Mouse (Mus musculus) embryonic facial prominence, embryonic 11.5 days (tissue): ENCODE measurements around the gene Pan3. TPM values are rescaled to one million over a fixed set of nuclear protein-coding genes. Genes with fewer than 3 reads are reported as not detected.

Experiments
- ATAC-seq: fragments of 200-750 bp; cut with Nextera tagmentation; replicated peaks from 2 replicates; pipeline ENCODE4 v1.8.0; 2017; ENCODE audit warnings: low read depth; ENCODE audit not compliant: insufficient number of reproducible peaks, low FRiP score, low TSS enrichment
- DNase-seq: peaks from one replicate; pipeline ENCODE4 v3.0.0-alpha.2; 2015; ENCODE audit warnings: low spot score
- H3K27ac ChIP-seq: fragments of 300-500 bp; sonication (generic); replicated peaks from 2 replicates; pipeline ENCODE4 v1.5.1; 2014; ENCODE audit warnings: mild to moderate bottlenecking, low read depth, low read length, control low read depth
- H3K27me3 ChIP-seq: fragments of 300-500 bp; sonication (generic); 2 replicates; pipeline ENCODE4 v1.6.1; 2014; ENCODE audit warnings: mild to moderate bottlenecking, low read length, moderate library complexity, mixed read lengths; ENCODE audit not compliant: control insufficient read depth, insufficient read depth
- H3K36me3 ChIP-seq: fragments of 300-500 bp; sonication (generic); replicated peaks from 2 replicates; pipeline ENCODE4 v1.6.1; 2014; ENCODE audit warnings: low read depth, mild to moderate bottlenecking, low read length, moderate library complexity, mixed read lengths; ENCODE audit not compliant: control insufficient read depth, insufficient read depth
- H3K4me1 ChIP-seq: fragments of 300-500 bp; sonication (generic); 2 replicates; pipeline ENCODE4 v1.6.1; 2014; ENCODE audit warnings: low read length, mixed read lengths; ENCODE audit not compliant: control insufficient read depth, insufficient read depth
- H3K4me2 ChIP-seq: fragments of 300-500 bp; sonication (generic); 2 replicates; pipeline ENCODE4 v1.6.1; 2014; ENCODE audit warnings: low read depth, mild to moderate bottlenecking, control low read depth, low read length, moderate library complexity
- H3K4me3 ChIP-seq: fragments of 300-500 bp; sonication (generic); 2 replicates; pipeline ENCODE4 v1.5.1; 2014; ENCODE audit warnings: low read depth, low read length, control low read depth
- H3K9ac ChIP-seq: fragments of 300-500 bp; sonication (generic); replicated peaks from 2 replicates; pipeline ENCODE4 v1.6.1; 2014; ENCODE audit warnings: mild to moderate bottlenecking, control low read depth, low read length
- H3K9me3 ChIP-seq: fragments of 300-500 bp; sonication (generic); replicated peaks from 2 replicates; pipeline ENCODE4 v1.6.1; 2016; ENCODE audit warnings: mild to moderate bottlenecking, low read length, inconsistent platforms, mixed read lengths; ENCODE audit not compliant: control insufficient read depth
- WGBS: fragments of 180-500 bp; shearing (Covaris S2); extraction: QIAGEN DNeasy Blood & Tissue Kit; methylation state at CpG from one replicate; pipeline ENCODE4 v1.1.7; 2014; 5-methylcytosine and 5-hydroxymethylcytosine counted together
- polyA plus RNA-seq: library from polyadenylated mRNA; unstranded; fragments of >200 nt; fragmentation: Nextera tagmentation; extraction: Ambion mirVana; gene quantifications from 2 replicates; pipeline ENCODE4 v1.2.1, GENCODE M21; 2014

Pan3 gene
- polyA plus RNA-seq, 1 experiment from 2014 or later: 41.2 TPM

DNA sequence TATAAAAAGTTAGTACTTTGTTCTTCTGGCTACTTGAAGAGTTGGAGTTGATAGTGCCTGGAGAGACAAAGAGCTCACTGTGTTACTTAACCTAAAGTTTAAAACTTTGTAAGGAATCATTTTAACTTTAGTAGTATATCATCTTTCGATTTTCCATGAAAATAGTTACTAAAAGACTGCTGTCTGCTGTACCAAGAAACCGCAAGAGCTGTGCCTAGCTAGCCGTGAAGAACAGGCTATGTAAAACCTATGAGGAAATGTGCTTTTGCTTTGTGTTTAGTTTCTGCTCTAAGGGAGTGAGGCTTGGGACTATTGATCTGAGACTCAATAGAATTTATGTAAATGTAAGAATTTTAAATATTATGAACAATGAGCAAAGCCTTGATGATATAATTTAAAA lies 43.9 kb downstream of the Pan3 start:
- H3K27ac ChIP-seq: no peak overlapping the region
- H3K4me1 ChIP-seq: no peaks in the 10 kb centered on the region
- H3K9ac ChIP-seq: no peak overlapping the region
- 93% methylated on average over 3 of the region's 3 CpGs for WGBS
- no peak overlapping the region for H3K4me3 ChIP-seq
- no peaks in the 10 kb centered on the region for H3K36me3 ChIP-seq
- no peak overlapping the region for H3K4me2 ChIP-seq
- ATAC-seq: no peak
- no peaks in the 10 kb centered on the region for H3K27me3 ChIP-seq
- no peaks in the 10 kb centered on the region for H3K9me3 ChIP-seq
- DNase-seq: no peak

DNA sequence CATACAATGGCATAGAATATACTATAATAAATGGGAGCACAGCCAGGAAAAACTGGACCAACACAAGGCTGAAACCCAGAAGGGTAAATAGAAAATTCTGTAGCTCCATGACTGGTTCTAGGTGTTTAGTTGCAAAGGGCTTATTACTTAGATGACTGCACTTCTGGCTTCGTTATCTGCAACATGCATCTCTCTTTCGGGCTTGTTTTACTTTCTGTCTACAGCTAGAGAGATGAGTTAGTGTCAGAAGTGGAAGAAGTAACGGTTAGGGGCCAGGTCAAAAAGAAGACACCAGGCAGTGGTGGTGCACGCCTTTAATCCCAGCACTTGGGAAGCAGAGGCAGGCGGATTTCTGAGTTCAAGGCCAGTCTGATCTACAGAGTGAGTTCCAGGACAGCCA lies 46.1 kb downstream of the Pan3 start:
- WGBS: 92% methylated on average over 5 of the region's 5 CpGs
- H3K27ac ChIP-seq: no peak overlapping the region
- no peaks in the 10 kb centered on the region for H3K36me3 ChIP-seq
- no peak overlapping the region for H3K9ac ChIP-seq
- ATAC-seq (no peak), DNase-seq (no peak)
- no peaks in the 10 kb centered on the region for H3K27me3 ChIP-seq
- no peaks in the 10 kb centered on the region for H3K9me3 ChIP-seq
- no peaks in the 10 kb centered on the region for H3K4me1 ChIP-seq
- no peak overlapping the region for H3K4me2 ChIP-seq
- H3K4me3 ChIP-seq: no peak overlapping the region

DNA sequence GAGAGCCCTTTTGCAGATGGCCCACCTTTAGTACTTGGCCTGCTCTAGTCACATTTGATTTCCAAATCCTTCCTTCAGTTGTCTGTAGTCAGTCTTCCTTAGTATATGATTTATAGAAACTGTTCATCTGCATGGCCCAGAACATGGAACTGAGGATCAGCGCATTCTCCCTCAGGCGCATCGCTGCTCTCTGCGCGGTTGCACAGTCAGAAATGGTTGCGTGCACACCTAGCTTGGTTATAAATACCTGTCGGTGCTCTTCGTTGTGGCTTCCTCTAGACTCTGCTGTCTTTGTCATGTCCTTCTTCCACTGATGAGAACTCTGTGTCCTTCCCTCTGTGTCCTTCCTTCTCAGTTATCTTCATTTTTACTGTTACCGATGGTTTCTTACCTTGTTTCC lies 47.1 kb downstream of the Pan3 start:
- Histone ChIP-seq H3K9me3 (no peaks in the 10 kb centered on the region), H3K36me3 (no peaks in the 10 kb centered on the region), H3K27ac (no peak overlapping the region), H3K4me3 (no peak overlapping the region), H3K4me1 (no peaks in the 10 kb centered on the region), H3K4me2 (no peak overlapping the region), H3K27me3 (no peaks in the 10 kb centered on the region), H3K9ac (no peak overlapping the region)
- WGBS: 95% methylated on average over 9 of the region's 9 CpGs
- DNase-seq (no peak), ATAC-seq (no peak)

DNA sequence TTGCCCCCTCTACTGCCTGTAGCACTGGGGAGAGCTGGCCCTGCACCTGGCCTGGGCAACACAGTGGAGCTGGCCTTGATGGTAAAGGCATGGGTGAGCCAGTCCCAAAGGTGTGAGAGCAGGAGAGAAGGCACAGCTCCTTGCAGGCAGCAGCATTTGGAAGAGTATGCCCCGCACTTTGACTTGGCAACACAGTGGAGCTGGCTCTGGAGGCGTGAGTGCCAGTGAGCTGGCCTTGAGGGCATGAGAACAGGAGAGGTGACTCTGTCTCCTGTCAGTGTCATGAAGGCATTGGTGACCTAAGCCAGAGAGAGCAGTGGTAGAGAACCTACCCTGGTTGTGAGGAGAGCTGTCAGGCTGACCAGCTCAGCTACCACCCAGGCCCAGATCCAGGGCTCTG lies 49.4 kb downstream of the Pan3 start:
- ATAC-seq: no peak
- no peaks in the 10 kb centered on the region for H3K27me3 ChIP-seq

DNA sequence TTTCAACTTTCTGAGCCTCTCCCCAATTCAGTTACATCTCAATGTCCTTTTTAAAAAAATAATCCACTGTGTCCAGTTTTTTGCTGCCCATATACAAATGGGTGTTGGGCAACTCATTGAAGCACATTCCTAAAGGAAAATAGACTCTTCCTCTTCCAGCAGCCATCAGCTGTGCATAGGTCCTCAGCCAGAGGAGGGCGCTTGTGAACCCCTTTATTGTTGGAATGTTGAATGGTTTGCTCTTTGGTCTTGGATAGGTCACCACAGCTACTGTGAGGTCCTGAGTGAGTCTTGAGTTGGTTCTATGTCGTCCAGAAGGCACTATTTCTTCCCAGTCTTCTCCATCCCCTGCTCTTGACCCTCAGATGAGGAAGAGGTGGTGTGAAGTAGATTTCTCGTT lies 54.2 kb downstream of the Pan3 start:
- 76% methylated on average over 3 of the region's 3 CpGs for WGBS
- H3K36me3 ChIP-seq: no peaks in the 10 kb centered on the region
- no peak overlapping the region for H3K9ac ChIP-seq
- ATAC-seq: no peak
- H3K4me3 ChIP-seq: no peak overlapping the region
- H3K4me1 ChIP-seq: no peaks in the 10 kb centered on the region
- no peaks in the 10 kb centered on the region for H3K27me3 ChIP-seq
- no peak overlapping the region for H3K27ac ChIP-seq
- DNase-seq: no peak
- H3K4me2 ChIP-seq: no peak overlapping the region
- H3K9me3 ChIP-seq: no peaks in the 10 kb centered on the region

More for the DNA sequence above, 49.4 kb downstream of the Pan3 start:
- DNase-seq: no peak
- no peaks in the 10 kb centered on the region for H3K36me3 ChIP-seq
- no peak overlapping the region for H3K27ac ChIP-seq
- H3K4me1 ChIP-seq: no peaks in the 10 kb centered on the region
- 100% methylated on average over 2 of the region's 2 CpGs for WGBS
- H3K9ac ChIP-seq: no peak overlapping the region
- no peaks in the 10 kb centered on the region for H3K9me3 ChIP-seq
- H3K4me3 ChIP-seq: no peak overlapping the region
- no peak overlapping the region for H3K4me2 ChIP-seq

DNA sequence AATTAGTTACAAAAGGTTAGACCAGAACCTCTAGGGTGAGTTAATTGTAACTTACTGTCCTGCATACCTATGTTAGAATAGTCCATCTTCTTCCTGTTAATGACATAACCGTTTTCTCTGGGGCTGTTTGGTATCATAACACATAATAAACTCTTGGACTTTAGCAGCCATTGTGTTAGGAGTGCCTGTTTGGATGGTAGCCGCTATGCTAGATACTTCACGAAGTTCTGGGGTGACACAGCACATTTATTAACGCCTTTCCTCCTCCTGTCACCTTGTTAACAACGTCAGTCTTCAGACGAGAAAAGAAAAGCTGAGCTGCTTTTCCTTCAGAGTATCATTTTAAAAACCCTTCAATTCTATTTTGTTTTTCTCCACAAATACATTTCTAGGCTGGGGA lies 59.3 kb downstream of the Pan3 start:
- H3K4me2 ChIP-seq: no peak overlapping the region
- 87% methylated on average over 6 of the region's 6 CpGs for WGBS
- no peaks in the 10 kb centered on the region for H3K4me1 ChIP-seq
- H3K36me3 ChIP-seq: no peaks in the 10 kb centered on the region
- no peak overlapping the region for H3K9ac ChIP-seq
- H3K27ac ChIP-seq: no peak overlapping the region
- H3K4me3 ChIP-seq: no peak overlapping the region
- no peaks in the 10 kb centered on the region for H3K27me3 ChIP-seq
- H3K9me3 ChIP-seq: no peaks in the 10 kb centered on the region
- DNase-seq (no peak), ATAC-seq (no peak)

DNA sequence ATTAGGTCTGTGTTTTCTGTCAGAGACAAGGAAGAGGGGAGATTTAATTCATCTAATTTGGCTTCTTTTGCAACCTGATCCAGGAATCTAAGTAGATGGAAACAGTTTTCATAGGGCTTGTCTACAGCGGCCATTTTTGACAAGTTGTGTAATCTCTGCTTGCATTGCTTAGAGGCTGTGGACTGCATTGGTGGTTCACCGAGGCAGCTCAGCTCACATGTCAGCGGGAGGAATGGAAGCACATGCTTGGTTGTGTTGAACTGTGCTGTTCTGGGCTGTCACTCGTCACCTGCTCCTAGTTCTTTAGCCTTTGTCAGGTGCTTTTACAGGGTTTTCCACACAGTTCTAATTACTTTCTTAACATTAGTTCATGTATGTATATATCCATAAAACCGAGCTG lies 60.9 kb downstream of the Pan3 start:
- H3K4me2 ChIP-seq: no peak overlapping the region
- DNase-seq: no peak
- ATAC-seq: no peak
- no peak overlapping the region for H3K4me3 ChIP-seq
- no peaks in the 10 kb centered on the region for H3K27me3 ChIP-seq
- H3K27ac ChIP-seq: no peak overlapping the region
- no peaks in the 10 kb centered on the region for H3K4me1 ChIP-seq
- no peaks in the 10 kb centered on the region for H3K9me3 ChIP-seq
- no peaks in the 10 kb centered on the region for H3K36me3 ChIP-seq
- H3K9ac ChIP-seq: no peak overlapping the region
- WGBS: 77% methylated on average over 5 of the region's 5 CpGs

DNA sequence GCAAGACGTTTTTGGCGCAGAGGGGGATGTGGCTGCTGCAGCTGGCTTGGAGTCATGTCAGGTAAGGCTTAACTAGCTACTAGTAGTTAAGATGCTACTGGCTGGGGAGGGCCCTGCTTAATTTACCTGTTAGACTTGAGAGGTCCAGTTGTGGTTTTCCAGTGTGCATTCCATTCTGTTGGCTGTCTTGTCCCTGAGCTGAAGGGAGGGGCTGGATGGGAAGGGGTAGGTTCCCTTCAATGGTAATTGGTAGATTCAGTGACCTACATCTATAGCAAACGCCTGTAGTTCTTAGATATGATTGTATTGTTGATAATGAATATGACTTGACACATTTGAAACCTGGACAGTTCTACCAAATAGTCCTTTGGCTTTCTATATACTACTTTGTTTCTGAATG lies 62.5 kb downstream of the Pan3 start:
- no peak overlapping the region for H3K4me3 ChIP-seq
- H3K27me3 ChIP-seq: no peaks in the 10 kb centered on the region
- H3K4me1 ChIP-seq: no peaks in the 10 kb centered on the region
- no peak overlapping the region for H3K9ac ChIP-seq
- 75% methylated on average over 3 of the region's 3 CpGs for WGBS
- ATAC-seq (no peak), DNase-seq (no peak)
- H3K27ac ChIP-seq: no peak overlapping the region
- no peaks in the 10 kb centered on the region for H3K36me3 ChIP-seq
- H3K4me2 ChIP-seq: no peak overlapping the region
- no peaks in the 10 kb centered on the region for H3K9me3 ChIP-seq

DNA sequence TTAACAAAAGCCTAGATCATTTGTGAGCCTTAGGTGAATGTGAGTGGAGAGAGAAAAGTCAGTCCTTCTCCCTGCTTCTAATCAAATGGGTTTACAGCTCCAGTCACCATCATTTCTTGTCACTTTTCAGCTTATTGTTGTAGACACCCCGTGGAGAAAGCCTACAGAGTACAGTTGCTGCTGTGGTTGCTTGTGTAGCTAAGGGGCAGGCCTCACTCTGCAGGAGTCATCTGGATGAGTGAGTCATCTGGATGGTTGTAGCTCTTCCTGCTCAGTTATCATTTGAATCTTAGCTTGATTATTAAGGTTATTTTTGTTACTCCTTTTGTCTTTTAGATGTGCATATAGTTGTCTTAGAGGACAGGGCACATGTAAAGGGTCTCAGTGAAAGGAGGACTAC lies 63.2 kb downstream of the Pan3 start:
- WGBS: 86% methylated on average over 1 of the region's 1 CpGs
- Histone ChIP-seq H3K4me3 (no peak overlapping the region), H3K4me2 (no peak overlapping the region), H3K27ac (no peak overlapping the region), H3K27me3 (no peaks in the 10 kb centered on the region), H3K36me3 (no peaks in the 10 kb centered on the region), H3K4me1 (no peaks in the 10 kb centered on the region), H3K9ac (no peak overlapping the region), H3K9me3 (no peaks in the 10 kb centered on the region)
- no peak for ATAC-seq
- DNase-seq: no peak
